Mouse (Mus musculus) adipose tissue, adult 10 weeks (tissue): ENCODE measurements around the gene Arhgdia. TPM values are rescaled to one million over a fixed set of nuclear protein-coding genes. Genes with fewer than 3 reads are reported as not detected.

Experiments
- polyA plus RNA-seq: library from polyadenylated mRNA; stranded (reverse); fragments of 350-450 nt; fragmentation: Illumina TruSeq; extraction: RNeasy Lipid Tissue Mini Kit (QIAGEN cat#74804); gene quantifications from one replicate; pipeline ENCODE4 v1.2.3, GENCODE M21; 2014; ENCODE audit warnings: low read depth, low replicate concordance

Arhgdia gene
- polyA plus RNA-seq, result 356 TPM

GRCm38 (mm10) chr11:120581490-120582267 lies at the start of gene Arhgdia:
TSS of gene Arhgdia (minus strand) at chr11:120581624.

GRCm38 (mm10) chr11:120625152-120625775 lies 43.8 kb upstream of the Arhgdia start, which contains the start of gene Sirt7:
TSS of gene Sirt7 (minus strand) at chr11:120625240.

GRCm38 (mm10) chr11:120617519-120618112 lies 36.2 kb upstream of the Arhgdia start, which contains the start of gene Pcyt2:
TSS of gene Pcyt2 (minus strand) at chr11:120617936.

DNA sequence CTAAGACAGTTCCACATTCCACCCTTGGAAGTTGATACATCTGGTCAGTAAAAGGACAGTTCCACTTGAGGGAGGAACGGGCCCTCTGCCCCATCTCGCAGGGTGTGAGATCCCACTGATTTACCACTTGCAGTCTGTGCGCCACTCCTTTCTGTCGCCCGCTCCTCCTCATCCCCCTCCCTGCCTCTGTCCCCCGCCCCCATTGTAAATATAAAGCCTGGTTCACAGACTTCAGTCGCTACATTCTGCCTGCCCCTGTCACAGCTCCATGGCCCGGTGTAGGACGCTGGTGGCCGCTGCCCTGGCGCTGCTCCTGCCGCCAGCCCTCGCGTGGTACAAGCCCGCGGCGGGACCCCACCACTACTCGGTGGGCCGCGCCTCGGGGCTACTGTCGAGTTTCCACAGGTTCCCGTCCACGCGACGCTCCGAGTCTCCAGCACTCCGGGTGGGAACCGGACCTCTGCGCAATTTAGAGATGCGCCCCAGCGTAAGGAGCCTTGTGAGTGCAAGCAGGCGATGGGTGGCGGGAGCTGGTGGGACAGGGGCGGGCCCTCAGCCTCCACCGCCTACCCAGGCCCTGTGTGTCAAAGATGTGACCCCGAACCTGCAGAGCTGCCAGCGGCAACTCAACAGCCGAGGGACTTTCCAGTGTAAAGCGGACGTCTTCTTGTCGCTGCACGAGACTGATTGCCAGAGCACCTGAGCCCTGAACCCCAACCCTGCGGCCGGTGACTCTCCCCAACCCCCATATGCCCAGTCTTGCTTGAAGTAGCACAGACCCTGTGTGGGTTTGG lies 27.0 kb upstream of the Arhgdia start, which contains the start of gene Npb:
TSS of gene Npb (plus strand) at position 237 of the 794 bp plus-strand sequence.

DNA sequence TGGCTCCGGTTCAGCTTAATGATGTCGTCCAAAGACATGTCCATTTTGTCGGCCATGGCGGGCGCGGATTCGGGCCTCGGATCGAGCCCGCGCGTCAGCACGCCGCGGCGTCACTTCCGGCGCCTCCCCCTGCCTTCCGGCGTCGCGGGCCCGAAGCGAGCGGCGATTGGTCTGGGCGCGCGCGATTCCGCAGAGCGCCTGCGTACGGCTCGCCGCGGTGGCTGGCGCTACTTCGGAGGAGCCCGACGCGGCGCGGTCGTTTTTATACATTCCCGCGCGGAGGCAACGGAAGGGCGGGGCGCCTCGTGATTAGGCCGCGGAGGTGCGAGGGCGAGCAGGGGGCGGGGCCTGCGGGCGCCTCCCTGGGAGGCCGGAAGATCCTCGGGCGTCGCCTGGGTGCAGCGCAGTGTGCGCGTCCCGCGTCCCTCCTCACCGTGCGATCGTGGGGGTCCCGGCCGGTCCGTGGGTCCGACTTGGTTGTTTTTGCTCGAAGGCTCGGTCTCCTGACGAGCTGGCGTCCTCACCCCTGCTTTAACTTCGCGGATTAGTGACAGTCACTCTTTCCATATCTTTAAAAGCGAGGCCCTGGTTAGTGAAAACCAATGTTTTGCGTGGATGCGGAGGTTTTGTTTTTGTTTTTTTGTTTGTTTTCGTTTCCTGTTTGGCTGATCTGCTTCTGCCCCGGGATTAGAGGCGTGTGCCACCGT lies 17.0 kb upstream of the Arhgdia start, which contains the start of the genes Alyref and Anapc11:
TSS of gene Alyref (minus strand) at position 83 of the 707 bp plus-strand sequence.
TSS of gene Anapc11 (plus strand) at position 139 of the 707 bp plus-strand sequence.

DNA sequence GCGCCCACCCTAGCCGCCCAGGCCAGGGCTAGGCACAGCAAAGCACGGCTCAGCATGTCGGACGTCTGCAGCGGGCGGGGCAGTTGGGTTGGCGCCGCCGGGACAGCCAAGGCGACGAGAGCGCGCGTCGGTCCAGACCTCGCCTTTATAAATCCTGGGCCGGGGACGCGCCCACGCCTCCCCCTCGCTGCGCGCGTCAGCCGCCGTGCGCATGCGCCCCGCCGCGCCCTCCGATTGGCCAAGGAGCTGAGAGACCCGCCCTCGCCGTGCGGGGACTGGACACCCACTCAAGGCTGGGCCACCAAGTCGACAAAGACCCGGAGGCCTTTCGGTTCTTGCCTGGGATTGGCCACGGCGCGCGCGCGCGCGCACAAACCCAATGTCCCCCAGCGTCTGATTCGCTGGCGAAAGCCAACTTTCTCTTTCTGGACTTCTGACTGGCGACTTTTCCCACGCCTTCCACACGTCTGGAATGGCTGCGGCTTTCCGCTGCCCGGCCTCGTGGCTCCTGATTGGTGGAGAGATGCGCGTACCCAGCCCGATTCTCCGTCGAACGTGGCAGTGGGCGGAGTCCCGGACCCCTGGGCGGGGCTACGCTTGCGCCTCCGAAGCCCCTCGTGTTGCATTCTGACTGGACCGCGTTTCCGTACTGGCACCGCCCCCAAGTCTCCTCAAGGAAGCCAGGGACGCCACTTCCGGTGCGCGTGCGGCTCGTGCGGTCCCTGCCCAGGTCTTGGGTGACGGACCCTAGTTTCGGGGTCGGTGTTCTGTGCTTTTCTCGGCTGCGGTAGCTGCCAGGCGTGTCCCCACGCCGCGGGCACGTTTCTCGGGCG lies 8.5 kb downstream of the Arhgdia start, which contains the start of gene P4hb:
TSS of gene P4hb (minus strand) at position 502 of the 833 bp plus-strand sequence.

DNA sequence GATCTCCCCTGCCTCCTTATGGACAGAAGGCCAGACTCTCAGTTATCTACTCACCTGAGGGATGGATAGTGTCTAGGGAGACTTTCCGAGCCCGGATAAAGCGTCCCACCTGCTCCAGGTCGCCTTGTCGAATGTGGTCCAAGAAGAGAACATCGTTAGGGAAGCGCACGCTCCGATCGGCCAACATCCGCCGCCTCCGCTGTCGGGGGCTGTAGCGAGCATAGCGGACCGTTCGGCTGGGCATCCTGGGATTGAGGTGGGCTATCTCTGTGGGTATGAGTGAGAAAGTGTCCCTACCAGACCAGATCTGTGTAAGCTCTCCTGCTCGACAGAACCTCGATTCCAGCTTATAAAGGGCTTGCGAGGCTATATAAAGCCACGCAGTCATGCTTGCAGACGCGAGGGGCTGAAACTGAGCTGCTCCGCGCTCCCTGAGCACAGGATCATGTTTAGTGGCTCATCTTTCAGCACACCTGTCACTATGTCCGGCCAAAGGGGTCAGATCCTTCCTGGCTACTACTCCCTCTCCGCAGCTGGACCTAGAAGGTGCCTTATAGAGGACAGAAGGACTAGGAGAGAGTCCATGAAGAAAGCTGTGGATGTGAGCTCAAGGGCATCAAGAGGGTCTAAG lies 30.5 kb downstream of the Arhgdia start, which contains the start of gene Ppp1r27:
TSS of gene Ppp1r27 (minus strand) at position 323 of the 631 bp plus-strand sequence.

DNA sequence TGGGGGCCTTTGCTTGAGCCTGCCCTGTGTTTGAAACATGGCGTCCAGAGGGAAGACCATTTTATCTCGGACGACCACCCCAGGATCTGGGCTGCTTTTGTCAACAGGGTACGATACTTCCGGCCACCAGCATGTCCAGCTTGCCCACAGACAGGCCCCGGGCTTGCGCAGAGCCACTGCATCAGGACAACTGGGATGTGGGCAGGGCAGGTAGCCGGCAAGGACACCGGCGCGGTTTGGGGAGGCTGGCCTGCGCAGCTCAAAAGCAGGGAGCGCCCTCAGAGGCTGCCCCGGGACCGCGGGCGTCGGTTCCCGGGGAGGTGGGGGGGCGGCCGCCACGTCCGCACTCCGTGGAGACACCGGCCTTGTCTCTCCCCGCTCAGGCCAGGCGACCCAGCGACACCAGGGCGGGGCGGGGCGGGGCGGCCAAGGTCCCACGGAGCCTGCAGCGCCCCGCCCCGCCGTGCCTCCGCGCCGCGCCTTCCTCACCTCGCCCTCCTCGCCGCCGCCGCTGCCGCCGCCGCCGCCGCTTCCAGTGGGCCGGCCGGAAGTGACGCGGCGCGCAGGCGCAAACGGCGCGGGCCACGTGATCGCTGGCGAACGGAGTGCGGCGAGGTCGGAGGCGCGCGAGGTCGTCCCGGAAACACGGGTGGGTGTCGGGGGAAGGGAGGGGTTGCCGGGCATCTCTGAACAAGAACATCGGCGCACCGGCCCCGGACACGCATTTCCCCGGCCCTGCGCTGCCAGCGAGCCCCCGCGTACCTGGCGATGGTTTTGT lies 32.1 kb downstream of the Arhgdia start, which contains the start of gene Mcrip1:
TSS of gene Mcrip1 (minus strand) at position 560 of the 778 bp plus-strand sequence.

GRCm38 (mm10) chr11:120530085-120530964 lies 51.1 kb downstream of the Arhgdia start, which contains the start of gene Gcgr:
TSS of gene Gcgr (plus strand) at chr11:120530699.

Other genes starting within 250 kb of the Arhgdia start
- 1,201 TPM for gene Actg1, start 233.1 kb downstream of the Arhgdia start, polyA plus RNA-seq
- 0.92 TPM for gene Fscn2, start 220.1 kb downstream of the Arhgdia start, polyA plus RNA-seq
- 9.8 TPM for gene Faap100, start 202.9 kb downstream of the Arhgdia start, polyA plus RNA-seq
- gene Nploc4, start 143.9 kb downstream of the Arhgdia start, polyA plus RNA-seq, result 50.3 TPM
- not detected for gene Tspan10, start 139.0 kb downstream of the Arhgdia start, polyA plus RNA-seq
- gene Pde6g, start 128.1 kb downstream of the Arhgdia start, polyA plus RNA-seq, result 0.65 TPM
- gene Oxld1, start 123.6 kb downstream of the Arhgdia start, polyA plus RNA-seq, result 20.5 TPM
- 18.3 TPM for gene Ccdc137, start 123.5 kb downstream of the Arhgdia start, polyA plus RNA-seq
- 23.1 TPM for gene Arl16, start 114.0 kb downstream of the Arhgdia start, polyA plus RNA-seq
- 58.6 TPM for gene Mrpl12, start 97.0 kb downstream of the Arhgdia start, polyA plus RNA-seq
- 127 TPM for gene Slc25a10, start 89.8 kb downstream of the Arhgdia start, polyA plus RNA-seq
- 0.86 TPM for gene Gcgr, start 50.9 kb downstream of the Arhgdia start, polyA plus RNA-seq
- gene Mcrip1, start 31.9 kb downstream of the Arhgdia start, polyA plus RNA-seq, result 110 TPM
- not detected for gene Ppp1r27, start 30.5 kb downstream of the Arhgdia start, polyA plus RNA-seq
- 519 TPM for gene P4hb, start 8.4 kb downstream of the Arhgdia start, polyA plus RNA-seq
- 39.4 TPM for gene Alyref, start 16.7 kb upstream of the Arhgdia start, polyA plus RNA-seq
- gene Anapc11, start 16.8 kb upstream of the Arhgdia start, polyA plus RNA-seq, result 47.3 TPM
- not detected for gene Npb, start 26.9 kb upstream of the Arhgdia start, polyA plus RNA-seq
- 83.9 TPM for gene Pcyt2, start 36.3 kb upstream of the Arhgdia start, polyA plus RNA-seq
- 40.4 TPM for gene Sirt7, start 43.6 kb upstream of the Arhgdia start, polyA plus RNA-seq
- gene Mafg, start 52.0 kb upstream of the Arhgdia start, polyA plus RNA-seq, result 66.7 TPM
- gene Pycr1, start 62.1 kb upstream of the Arhgdia start, polyA plus RNA-seq, result 4.0 TPM
- gene Myadml2, start 66.5 kb upstream of the Arhgdia start, polyA plus RNA-seq, result not detected
- gene Notum, start 79.6 kb upstream of the Arhgdia start, polyA plus RNA-seq, result 4.7 TPM
- 76.1 TPM for gene Aspscr1, start 91.3 kb upstream of the Arhgdia start, polyA plus RNA-seq
- 91.5 TPM for gene Cenpx, start 132.1 kb upstream of the Arhgdia start, polyA plus RNA-seq
- 40.3 TPM for gene Lrrc45, start 132.3 kb upstream of the Arhgdia start, polyA plus RNA-seq
- 11.5 TPM for gene Rac3, start 139.8 kb upstream of the Arhgdia start, polyA plus RNA-seq
- gene Dcxr, start 145.7 kb upstream of the Arhgdia start, polyA plus RNA-seq, result 102 TPM
- gene Cbr2, start 150.5 kb upstream of the Arhgdia start, polyA plus RNA-seq, result 65.7 TPM
- gene Hmga1b, start 181.2 kb upstream of the Arhgdia start, polyA plus RNA-seq, result 114 TPM
- 25.6 TPM for gene Rfng, start 202.6 kb upstream of the Arhgdia start, polyA plus RNA-seq
- 114 TPM for gene Gps1, start 202.6 kb upstream of the Arhgdia start, polyA plus RNA-seq
- 30.9 TPM for gene Dus1l, start 214.8 kb upstream of the Arhgdia start, polyA plus RNA-seq
- 426 TPM for gene Fasn, start 242.9 kb upstream of the Arhgdia start, polyA plus RNA-seq